Mouse (Mus musculus): ENCODE data around the gene Cnot10. TPM values are rescaled to one million over a fixed set of nuclear protein-coding genes. Genes with fewer than 3 reads are reported as not detected.

Cnot10 gene
- polyA plus RNA-seq, 1 experiment, result 44.5 TPM

- TF ChIP-seq GATA1 (IDR thresholded peaks at IDR 0.05; ENCODE audit: low read length), result no peak
Measured at GRCm38 (mm10) chr9:114621149-114621548, 18.8 kb downstream of the Cnot10 start.

DNA sequence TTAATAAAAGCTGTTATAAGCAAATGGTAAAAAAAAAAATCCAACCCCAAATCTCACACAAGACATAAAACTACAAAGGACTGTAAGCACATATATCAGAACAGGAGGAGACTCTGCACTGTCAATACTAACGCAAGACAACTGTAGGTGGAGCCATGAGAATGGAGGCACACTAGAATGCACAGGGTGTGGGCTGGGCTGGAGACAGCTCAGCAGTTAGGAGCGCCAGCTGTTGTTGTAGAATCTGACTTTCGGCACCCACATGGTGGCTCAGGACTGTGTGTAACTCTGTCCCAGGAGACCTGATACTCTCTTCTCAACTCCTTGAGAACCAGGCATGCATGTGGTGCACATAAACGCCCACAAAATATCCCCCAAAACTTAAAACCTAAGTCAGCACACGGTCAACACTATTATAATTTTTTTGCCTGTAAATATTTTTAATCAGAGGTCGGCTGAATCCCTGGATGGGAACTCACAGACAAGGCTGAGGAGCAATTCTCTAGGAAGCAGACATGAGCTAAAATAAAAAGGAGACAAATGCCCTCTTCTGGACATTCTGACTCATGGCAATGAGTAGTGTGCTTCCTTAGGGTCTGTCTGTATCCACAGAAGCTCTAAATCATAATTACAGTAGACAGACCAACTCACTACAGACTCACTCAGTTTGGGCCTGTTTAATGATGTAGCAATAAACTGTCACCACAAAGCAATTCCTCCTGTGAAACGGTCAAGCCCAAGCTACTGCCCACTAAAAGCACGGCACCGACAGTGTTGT lies 25.6 kb downstream of the Cnot10 start:
- no peak for TF ChIP-seq GATA1 (IDR thresholded peaks at IDR 0.05; ENCODE audit: low read length)

- no peak for TF ChIP-seq GATA1 (IDR thresholded peaks at IDR 0.05; ENCODE audit: low read length)
Measured at GRCm38 (mm10) chr9:114613026-114613425, 27.0 kb downstream of the Cnot10 start.

DNA sequence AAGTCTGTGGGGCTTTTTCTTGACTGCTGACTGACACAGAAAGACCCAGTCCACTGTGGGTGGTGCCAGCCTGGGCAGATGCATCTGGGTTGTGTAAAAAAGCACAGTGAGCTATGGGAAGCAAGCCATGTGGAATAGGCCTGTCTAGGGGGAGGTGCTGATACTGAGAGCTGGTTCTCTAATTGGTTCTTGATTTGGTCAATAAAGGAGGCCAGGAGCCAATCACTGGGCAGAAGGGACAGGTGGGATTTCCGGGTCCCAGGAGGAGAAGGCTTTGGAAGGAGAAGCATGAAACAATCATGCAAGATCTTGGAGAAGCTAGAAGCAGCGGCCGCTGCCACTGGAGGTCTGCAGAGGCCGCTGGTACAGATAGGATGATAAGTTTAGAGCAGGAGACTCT lies 27.4 kb downstream of the Cnot10 start:
- no peak for TF ChIP-seq GATA1 (IDR thresholded peaks at IDR 0.05; ENCODE audit: low read length)

DNA sequence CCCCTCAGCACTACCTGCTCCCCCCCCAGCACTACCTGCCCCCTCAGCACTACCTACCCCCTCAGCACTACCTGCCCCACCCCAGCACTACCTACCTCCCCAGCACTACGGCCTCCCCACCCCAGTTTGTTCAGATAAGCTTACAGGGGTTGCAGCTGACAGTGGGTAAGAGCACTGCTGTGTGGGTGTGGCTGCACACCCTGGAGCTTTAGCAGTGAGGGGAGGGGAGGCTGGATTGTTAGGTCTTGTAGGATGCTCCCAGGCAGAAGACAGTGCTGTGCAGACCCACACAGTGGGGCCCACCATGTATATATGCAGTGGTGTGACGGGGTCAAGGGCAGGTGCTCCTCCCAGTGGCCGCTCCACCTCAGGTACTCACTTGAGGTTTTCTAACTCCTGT lies 29.7 kb downstream of the Cnot10 start:
- no peak for TF ChIP-seq GATA1 (IDR thresholded peaks at IDR 0.05; ENCODE audit: low read length)

- no peak for TF ChIP-seq GATA1 (IDR thresholded peaks at IDR 0.05; ENCODE audit: low read length)
Measured at GRCm38 (mm10) chr9:114603876-114604540, 36.0 kb downstream of the Cnot10 start.

GRCm38 (mm10) chr9:114601096-114601495 lies 38.9 kb downstream of the Cnot10 start:
- no peak for TF ChIP-seq GATA1 (IDR thresholded peaks at IDR 0.05; ENCODE audit: low read length)

GRCm38 (mm10) chr9:114585017-114585345 lies 55.0 kb downstream of the Cnot10 start:
- TF ChIP-seq GATA1 (IDR thresholded peaks at IDR 0.05; ENCODE audit: low read length), result no peak

DNA sequence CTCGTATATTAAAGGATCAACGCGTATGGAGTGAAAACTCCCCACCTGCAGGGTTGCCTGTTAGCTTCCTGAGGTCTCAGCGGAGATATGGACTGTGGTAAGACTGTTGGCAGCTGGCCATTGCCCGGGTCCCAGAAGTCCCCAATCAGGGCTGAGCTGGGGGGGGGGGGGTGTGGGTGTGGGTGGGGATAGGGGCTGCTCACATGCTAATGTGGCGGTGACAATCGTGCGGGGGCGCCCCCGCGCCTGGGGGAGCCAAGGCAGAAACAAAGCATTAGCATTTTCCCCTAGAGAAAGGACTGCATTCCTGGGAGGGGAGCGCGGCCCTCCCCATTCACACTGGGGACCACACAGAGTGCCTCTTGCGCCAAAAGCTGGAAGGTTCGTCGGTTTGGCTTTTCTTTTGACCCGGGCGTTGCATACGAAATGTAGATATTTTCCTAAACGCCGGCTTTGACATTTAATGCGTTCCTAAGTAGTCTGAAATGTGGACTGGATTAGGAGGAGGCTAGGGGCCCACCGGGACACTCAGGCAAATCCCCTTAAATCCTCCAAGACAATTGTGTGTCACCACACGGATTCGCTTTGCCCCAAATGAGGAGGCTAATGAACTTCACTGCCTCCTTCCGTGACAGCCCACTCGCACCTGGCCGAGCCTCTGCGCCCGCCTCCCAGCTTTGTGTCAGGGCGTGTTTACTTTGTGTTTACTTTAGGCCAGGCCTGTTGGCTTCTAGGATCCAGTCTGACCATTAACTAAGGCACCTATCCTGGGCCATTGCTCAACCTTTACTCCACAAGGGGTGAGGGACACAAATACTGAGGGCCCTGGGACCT lies 55.6 kb downstream of the Cnot10 start:
- no peak for TF ChIP-seq GATA1 (IDR thresholded peaks at IDR 0.05; ENCODE audit: low read length)

GRCm38 (mm10) chr9:114583812-114584182 lies 56.2 kb downstream of the Cnot10 start:
- TF ChIP-seq GATA1 (IDR thresholded peaks at IDR 0.05; ENCODE audit: low read length), result no peak

DNA sequence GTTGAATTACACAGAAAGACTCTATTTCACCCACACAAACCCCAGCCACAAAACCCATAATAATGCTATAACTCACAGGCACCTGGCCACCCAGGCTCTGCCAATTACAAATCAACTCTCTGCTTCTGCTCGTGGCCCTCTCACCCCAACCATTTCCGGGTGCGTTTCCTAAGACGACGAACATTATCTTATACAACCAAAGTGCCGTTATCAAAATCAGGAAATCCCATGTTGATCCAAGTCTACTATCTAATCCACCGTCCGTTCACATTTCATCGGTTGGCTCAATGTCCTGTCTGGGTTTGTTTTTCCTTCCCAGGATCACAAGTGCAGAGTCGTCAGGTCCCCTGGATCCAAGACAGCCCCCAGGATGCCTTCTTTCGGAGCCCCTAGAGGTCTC lies 61.3 kb downstream of the Cnot10 start:
- TF ChIP-seq GATA1 (IDR thresholded peaks at IDR 0.05; ENCODE audit: low read length), result no peak

DNA sequence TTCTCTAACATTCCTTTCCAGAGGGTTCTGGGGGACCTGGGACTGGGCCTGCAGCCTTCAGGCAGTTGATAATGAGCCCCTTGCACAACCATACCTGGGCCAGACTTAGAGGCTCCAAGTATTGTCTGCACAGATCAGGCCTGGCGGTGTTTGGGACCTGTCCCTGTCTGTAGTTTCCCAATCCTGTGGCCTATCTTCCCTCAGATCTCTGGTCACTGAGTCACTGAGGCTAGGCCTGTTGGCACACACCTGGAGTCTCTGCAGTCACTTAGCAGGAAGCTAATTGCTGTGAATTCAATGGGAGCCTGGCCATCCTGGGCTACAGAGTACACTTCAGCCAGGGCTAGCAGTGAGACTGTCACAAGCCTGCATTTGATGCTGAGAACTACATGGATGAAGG lies 64.0 kb downstream of the Cnot10 start:
- TF ChIP-seq GATA1 (IDR thresholded peaks at IDR 0.05; ENCODE audit: low read length), result no peak

GRCm38 (mm10) chr9:114573528-114573927 lies 66.5 kb downstream of the Cnot10 start:
- TF ChIP-seq GATA1 (IDR thresholded peaks at IDR 0.05; ENCODE audit: low read length), result no peak

GRCm38 (mm10) chr9:114568682-114569474 lies 71.1 kb downstream of the Cnot10 start:
- no peak for TF ChIP-seq GATA1 (IDR thresholded peaks at IDR 0.05; ENCODE audit: low read length)

DNA sequence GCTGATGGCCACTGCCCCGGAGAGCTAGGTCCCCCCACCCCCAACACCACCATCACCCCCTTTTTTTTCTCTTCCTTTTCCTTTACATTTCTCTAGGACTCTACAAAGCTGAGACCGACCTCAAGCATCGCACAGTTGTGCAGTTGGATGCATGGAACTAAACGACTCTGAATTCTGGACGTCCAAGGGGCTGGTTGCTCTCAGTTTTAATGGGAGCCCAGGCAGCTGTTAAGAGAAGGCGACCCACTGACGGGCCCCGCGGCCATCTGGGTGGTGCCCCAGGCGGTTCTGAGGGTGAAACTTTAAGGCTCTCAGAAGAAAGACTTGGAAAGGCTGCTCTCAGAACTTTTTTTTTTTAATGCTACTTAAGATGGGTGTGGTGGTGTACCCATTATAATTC lies 75.3 kb downstream of the Cnot10 start:
- no peak for TF ChIP-seq GATA1 (IDR thresholded peaks at IDR 0.05; ENCODE audit: low read length)
